Mouse (Mus musculus) megakaryocyte, embryonic 14.5 days (primary cell): ENCODE data around the gene Icam1.

Experiments used
- FLI1 ChIP-seq: IDR thresholded peaks from 2 replicates; pipeline ENCODE4 v1.6.1; 2012; ENCODE audit warnings: low read length, inconsistent platforms, mixed read lengths
- GATA1 ChIP-seq: IDR thresholded peaks from 3 replicates; pipeline ENCODE4 v1.6.1; 2012; ENCODE audit warnings: mixed read lengths, low read length, inconsistent platforms, borderline replicate concordance

GRCm38 (mm10) chr9:21037481-21037891 lies 21.7 kb downstream of the Icam1 start:
- TF ChIP-seq GATA1 (no peak), FLI1 (no peak)
